Mouse (Mus musculus) Patski (cell line): Measurements from ENCODE around the gene Slc7a8. TPM values are rescaled to one million over a fixed set of nuclear protein-coding genes. Genes with fewer than 3 reads are reported as not detected.

Experiments
- ATAC-seq: fragments of 100-300 bp; one replicate; pipeline ENCODE4 v1.8.0; 2021
- CTCF ChIA-PET: fragments of 350-600 bp; sonication (Branson Sonifier 250); formaldehyde crosslinking; loops from one replicate; lab custom pipeline; 2022; ENCODE audit warnings: inconsistent platforms; lab: Charles Lee
- POLR2A ChIA-PET: fragments of 350-600 bp; sonication (Branson Sonifier 250); formaldehyde crosslinking; loops from one replicate; lab custom pipeline; 2022; ENCODE audit warnings: antibody characterized with exemption, inconsistent platforms; lab: Charles Lee
- DNase-seq: peaks from one replicate; pipeline ENCODE4 v3.0.0-alpha.2; 2011; ENCODE audit warnings: low read depth, low spot score
- H3K27me3 ChIP-seq: fragments of 371-371 bp; one replicate; pipeline ENCODE4 v1.5.1; 2021
- CTCF ChIP-seq: fragments of 100-300 bp; IDR thresholded peaks from one replicate; pipeline ENCODE4 v1.5.1; 2021
- in situ Hi-C: fragments of 300-500 bp; cut with MboI; formaldehyde crosslinking; loops from 3 replicates; pipeline ENCODE4 v1.11.1; 2018; ENCODE audit warnings: low pct_unique_long_range_greater_than_20kb, mixed read lengths
- polyA plus RNA-seq: library from polyadenylated mRNA; unstranded; gene quantifications from one replicate; pipeline ENCODE4 v1.2.3, GENCODE M21; 2021

Gene Slc7a8
- polyA plus RNA-seq, 1 experiment from 2014 or later: 0.04 TPM

DNA sequence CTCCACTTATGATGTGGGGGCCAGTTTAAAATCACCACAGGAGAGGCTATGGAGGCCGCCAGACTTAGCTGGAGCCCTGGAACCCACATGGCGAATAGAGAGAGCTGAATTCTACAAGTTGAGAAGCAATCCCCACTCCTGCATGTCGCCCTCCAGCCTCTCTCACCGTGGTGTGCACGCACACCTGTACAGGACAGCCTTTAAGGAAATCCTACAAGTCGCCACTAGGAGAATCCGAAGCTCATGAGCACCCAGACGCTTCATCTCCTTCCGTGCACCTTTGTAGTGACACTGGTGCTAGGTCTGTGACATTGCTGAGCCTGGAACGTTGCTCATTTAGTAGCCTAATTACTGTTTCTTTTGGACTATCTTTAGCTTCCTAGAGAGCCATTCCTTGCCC, 17.9 kb upstream of the Slc7a8 start:
- no peak for DNase-seq
- peaks cover 8% of the 10 kb centered on the region for H3K27me3 ChIP-seq
- POLR2A ChIA-PET: no interaction called here
- CTCF ChIA-PET: no interaction called here
- TF ChIP-seq CTCF: no peak
- ATAC-seq: no peak
- in situ Hi-C loops: no loop called here

DNA sequence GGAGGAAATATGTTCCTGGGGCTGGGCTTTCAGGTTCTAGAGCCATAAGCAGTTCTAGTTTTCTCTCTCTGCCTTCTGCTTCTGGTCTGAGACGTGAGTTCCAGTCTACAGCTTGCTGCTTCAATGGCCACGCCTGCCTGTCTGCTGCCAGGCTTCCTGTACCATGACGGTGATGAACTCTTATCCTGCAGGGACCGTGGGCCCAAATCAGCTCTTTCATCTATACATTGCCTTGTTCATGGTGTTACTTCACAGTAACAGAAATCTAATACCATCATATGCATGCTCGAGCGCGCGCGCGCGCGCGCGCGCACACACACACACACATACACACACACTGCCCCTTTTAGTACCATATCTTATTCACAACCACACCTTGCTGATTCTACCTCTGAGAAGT, 15.0 kb upstream of the Slc7a8 start:
- CTCF ChIA-PET: interaction anchor here (1.8 kb wide), 1 partner anchor 11 kb away, joined by 5 read pairs; no protein-coding TSS in a partner anchor

DNA sequence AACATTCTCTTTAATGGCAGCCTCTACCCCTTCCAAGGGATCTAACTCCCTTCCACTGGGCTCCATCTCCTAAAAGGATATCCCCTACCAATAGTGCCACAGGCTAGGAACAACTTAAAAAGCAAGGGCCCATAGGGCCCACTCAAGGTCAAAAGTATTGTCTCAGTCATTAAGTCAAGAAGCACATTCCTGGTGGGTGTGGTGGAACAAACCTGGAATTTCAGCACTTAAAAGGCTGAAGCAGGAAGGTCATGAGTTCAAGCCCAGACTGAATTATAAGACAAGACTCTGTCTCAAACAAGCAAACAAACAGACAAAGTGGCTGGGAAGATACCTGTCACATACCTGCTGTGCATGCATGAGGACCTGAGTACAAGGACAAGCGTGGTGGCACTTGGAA, 14.2 kb upstream of the Slc7a8 start:
- ATAC-seq (no peak), DNase-seq (no peak)
- peaks cover 6% of the 10 kb centered on the region for H3K27me3 ChIP-seq
- ChIA-PET CTCF (no interaction called here), POLR2A (no interaction called here)
- no peak for TF ChIP-seq CTCF
- in situ Hi-C loops: no loop called here

More for the DNA sequence above, 15.0 kb upstream of the Slc7a8 start:
- POLR2A ChIA-PET: no interaction called here
- H3K27me3 ChIP-seq: peaks cover 8% of the 10 kb centered on the region
- in situ Hi-C loops: no loop called here
- no peak for TF ChIP-seq CTCF
- DNase-seq (no peak), ATAC-seq (no peak)

DNA sequence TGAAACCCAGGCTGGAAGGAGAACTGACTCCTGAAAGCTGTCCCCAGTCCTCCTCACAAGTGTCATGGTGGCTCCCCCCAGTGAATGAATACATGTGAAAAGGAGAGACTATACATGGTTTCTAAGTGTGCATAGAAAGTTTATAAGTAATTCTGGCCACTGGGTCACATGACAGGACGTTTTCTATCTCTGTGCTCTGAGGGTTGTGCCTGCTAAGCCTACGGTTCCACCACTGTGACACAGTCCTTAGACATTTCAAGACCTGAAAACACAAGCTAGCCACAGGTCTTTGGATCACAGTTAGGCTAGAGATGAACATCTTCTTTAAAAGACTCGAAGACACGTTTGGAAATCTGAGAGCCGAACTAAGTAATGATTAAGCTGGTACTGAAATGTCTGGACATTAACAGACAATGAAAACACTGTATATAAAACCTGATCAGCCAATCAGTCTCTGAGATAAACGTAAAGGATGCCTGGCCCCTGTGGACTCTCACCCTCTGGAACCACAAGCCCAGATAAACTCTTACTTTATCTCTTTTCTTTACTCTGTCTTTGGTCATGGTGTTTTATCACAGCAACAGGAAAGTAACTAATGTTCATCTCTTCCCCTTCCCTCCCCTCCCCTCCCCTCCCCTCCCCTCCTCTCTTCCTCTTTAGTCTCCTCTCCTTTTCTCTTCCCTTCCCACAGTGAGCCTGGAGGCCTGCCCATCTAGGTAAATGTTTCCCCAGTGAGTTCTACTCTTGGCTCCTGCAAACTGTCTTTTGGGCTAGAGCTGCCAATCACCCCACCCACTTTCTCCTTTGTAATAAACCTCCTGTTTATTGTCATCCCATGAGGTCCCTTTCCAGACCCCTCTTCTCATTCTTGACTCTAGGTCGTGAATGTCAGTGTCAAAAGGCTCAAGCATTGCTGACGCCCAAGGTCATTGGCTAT, 12.4 kb upstream of the Slc7a8 start:
- no peak for ATAC-seq
- no peak for DNase-seq
- in situ Hi-C loops: no loop called here
- ChIA-PET CTCF (no interaction called here), POLR2A (no interaction called here)
- no peak for TF ChIP-seq CTCF
- no peaks in the 10 kb centered on the region for H3K27me3 ChIP-seq

DNA sequence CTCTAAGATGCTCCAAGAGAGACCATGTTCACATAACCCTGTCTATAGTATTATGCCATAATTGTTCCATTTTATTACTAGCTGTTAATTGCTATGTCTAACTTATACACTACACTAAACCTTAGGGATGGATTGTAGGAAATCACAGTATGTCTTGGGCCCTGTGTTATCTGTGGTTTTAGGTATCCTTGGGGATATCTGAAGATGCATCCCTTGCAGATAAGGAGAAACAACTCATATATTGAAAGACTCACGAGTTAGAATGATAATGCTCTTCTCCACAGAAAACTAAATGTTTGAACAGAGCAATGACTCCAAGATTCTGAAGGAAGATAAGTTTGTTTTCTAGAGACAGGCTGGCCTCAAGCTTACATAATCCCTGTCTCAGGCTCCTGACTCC, 11.6 kb upstream of the Slc7a8 start:
- TF ChIP-seq CTCF: no peak
- CTCF ChIA-PET: no interaction called here
- POLR2A ChIA-PET: no interaction called here
- DNase-seq (no peak), ATAC-seq (no peak)
- no peaks in the 10 kb centered on the region for H3K27me3 ChIP-seq
- in situ Hi-C loops: no loop called here

DNA sequence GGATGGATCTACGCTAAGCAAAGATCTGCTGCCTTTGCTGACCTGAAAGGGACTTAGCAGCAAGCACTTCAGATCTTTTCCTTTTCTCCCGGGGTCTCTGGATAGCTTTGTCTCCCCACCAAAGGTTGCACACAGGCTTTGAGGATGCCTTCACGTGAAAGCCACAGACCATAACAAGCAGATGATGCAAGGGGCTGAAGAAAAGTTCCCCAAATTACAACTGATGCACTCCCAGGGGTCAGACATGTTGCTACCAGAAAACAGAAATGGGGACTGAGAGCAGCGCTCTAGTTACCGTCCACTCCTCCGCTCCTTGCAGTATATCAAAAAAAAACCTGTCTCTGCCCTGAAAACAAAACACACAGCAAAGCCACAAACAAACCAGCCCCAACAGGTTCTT, 10.4 kb upstream of the Slc7a8 start:
- POLR2A ChIA-PET: no interaction called here
- in situ Hi-C loops: no loop called here
- CTCF ChIA-PET: no interaction called here

DNA sequence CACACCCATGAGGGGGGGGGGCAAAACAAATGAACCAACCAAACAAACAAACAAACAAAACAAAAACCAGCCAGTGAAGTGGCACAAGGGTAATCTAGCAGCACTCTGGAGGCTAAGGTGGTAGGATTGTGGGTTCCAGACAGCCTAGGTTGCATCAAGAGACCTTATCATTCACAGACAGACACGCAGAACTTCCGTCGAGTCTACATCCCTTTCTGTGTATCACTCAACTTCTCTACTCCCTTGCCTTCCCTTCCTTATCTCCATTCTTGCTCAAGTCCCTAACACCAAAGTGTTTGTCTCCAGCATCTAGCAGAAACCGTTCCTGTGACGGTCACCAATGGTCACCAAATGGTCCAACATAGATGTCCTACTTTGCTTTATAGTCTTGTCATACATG, 6.5 kb upstream of the Slc7a8 start:
- DNase-seq (no peak), ATAC-seq (no peak)
- POLR2A ChIA-PET: no interaction called here
- in situ Hi-C loops: no loop called here
- H3K27me3 ChIP-seq: peaks cover 3% of the 10 kb centered on the region
- CTCF ChIA-PET: no interaction called here
- no peak for TF ChIP-seq CTCF

More for the DNA sequence above, 10.4 kb upstream of the Slc7a8 start:
- DNase-seq (no peak), ATAC-seq (no peak)
- H3K27me3 ChIP-seq: no peaks in the 10 kb centered on the region
- TF ChIP-seq CTCF: no peak

DNA sequence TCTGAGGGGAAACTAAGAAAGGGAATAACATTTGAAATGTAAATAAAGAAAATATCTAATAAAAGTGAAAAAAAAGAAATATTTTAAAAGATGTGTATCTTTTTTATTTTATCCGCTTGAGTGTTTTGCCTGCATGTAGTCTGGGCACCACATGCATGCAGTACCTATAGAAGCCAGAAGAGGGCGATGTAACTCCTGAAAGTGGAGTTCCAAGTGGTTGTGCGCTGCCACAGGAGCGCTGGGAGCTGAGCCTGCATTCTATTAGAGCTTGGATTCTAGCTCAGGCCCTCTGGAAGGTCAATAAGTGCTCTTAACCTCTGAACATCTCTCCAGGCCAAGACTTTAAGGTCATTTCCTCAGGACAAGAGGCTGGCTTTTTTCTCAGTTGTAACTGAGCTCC, 5.5 kb upstream of the Slc7a8 start:
- TF ChIP-seq CTCF: peak; percentile 66
- CTCF ChIA-PET: interaction anchor here (0.9 kb wide), 1 partner anchor 81 kb away, joined by 3 read pairs; no protein-coding TSS in a partner anchor
- no peak for DNase-seq

DNA sequence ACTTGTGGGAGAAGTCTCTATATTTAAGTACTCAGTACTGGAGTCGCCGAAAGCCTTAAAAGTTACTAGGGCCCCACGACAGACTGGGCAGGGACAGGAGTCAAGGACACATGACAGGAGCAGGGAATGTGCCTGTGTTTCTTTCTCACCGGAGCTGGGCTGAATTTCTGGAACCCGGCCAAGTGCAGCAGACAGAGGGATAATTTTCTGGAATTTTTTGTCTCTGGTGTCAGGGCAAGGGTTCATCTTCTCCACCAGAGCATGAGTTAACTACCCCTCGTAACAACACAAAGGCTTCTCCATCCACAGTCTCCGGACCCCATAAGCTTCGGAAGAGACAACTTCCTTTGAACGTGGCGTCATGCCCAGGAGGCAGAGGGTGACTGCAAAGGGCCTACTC, 4.7 kb upstream of the Slc7a8 start:
- DNase-seq (no peak), ATAC-seq (peak; percentile 21)
- no peak for TF ChIP-seq CTCF
- ChIA-PET CTCF (interaction anchor here (1.0 to 2.1 kb wide), 10 partner anchors 10 to 74 kb away, joined by 3 to 17 read pairs (median 4); partner anchors contain the start of gene Cebpe), POLR2A (no interaction called here)
- peaks cover 7% of the 10 kb centered on the region for H3K27me3 ChIP-seq
- in situ Hi-C loops: no loop called here

More for the DNA sequence above, 5.5 kb upstream of the Slc7a8 start:
- ATAC-seq: no peak
- POLR2A ChIA-PET: no interaction called here
- in situ Hi-C loops: no loop called here
- peaks cover 3% of the 10 kb centered on the region for H3K27me3 ChIP-seq

DNA sequence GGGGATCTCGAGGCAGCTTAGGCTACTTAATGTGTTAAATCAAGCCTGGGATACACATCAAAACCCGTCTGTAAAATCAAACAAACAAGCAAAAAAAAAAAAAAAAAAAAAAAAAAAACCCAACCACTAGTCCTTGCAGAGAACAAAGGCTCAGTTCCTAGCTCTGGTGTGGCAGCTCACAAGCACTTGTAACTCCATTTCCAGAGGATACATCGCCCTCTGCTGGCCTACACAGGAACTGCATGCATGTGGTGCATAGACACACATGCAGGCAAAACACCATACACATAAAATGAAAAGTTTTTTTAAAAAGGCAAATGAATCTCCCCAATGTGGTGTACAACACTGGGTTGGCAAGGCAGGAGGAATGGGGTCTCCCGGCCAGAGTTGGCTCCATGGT, 4.2 kb upstream of the Slc7a8 start:
- in situ Hi-C loops: no loop called here
- ChIA-PET POLR2A (no interaction called here), CTCF (interaction anchor here (0.8 to 2.1 kb wide), 11 partner anchors 9 to 76 kb away, joined by 3 to 17 read pairs (median 4); partner anchors contain the start of gene Cebpe)
- no peak for DNase-seq
- peaks cover 12% of the 10 kb centered on the region for H3K27me3 ChIP-seq
- TF ChIP-seq CTCF: peak; percentile 81
- no peak for ATAC-seq

DNA sequence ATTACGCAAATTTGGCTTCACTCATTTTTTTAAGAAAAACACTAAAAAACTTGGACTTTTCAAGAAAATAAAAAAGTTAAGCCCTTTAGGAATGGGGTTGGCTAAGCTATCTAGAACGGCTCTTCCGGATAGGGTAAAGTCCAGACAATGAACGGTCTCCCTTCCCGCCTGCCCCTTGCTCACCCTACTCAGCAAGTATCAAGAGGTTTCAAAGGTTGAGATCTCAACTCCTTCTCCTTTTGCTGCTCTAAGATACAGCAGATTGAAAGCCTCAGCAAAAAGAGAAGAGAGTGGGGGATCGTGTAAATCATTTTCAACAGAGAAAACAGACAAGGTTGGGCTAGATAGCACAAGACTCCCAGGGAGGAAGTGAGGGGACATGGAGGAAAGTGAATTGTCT, 1.2 kb upstream of the Slc7a8 start:
- no peak for TF ChIP-seq CTCF
- CTCF ChIA-PET: interaction anchor here (1.5 kb wide), 1 partner anchor 10 kb away, joined by 3 read pairs; no protein-coding TSS in a partner anchor
- H3K27me3 ChIP-seq: peaks cover 18% of the 10 kb centered on the region
- in situ Hi-C loops: loop anchor here (5.0 kb wide), 1 partner anchor 66 kb away; no protein-coding TSS in a partner anchor
- ATAC-seq (no peak), DNase-seq (no peak)
- POLR2A ChIA-PET: no interaction called here
